Mouse (Mus musculus) left cerebral cortex, adult 8-10 months (tissue): ENCODE measurements around the gene Smad3. TPM values are rescaled to one million over a fixed set of nuclear protein-coding genes. Genes with fewer than 3 reads are reported as not detected.
A peak's percentile ranks its signal among the peaks of the same experiment; 100 is the strongest.

ENCODE experiments used
- DNase-seq, 2 experiments: peaks; one replicate each; pipeline ENCODE4 v3.0.0; 2022; ENCODE audit warnings: low spot score in 2 of 2
- total RNA-seq, 4 experiments: library from RNA; stranded (reverse); gene quantifications; 2 replicates each; pipeline ENCODE4 v1.2.4; 2022

Smad3 gene
- total RNA-seq, 4 experiments from 2014 or later, result 52.3 to 57.3 (median 56.8) TPM

DNA sequence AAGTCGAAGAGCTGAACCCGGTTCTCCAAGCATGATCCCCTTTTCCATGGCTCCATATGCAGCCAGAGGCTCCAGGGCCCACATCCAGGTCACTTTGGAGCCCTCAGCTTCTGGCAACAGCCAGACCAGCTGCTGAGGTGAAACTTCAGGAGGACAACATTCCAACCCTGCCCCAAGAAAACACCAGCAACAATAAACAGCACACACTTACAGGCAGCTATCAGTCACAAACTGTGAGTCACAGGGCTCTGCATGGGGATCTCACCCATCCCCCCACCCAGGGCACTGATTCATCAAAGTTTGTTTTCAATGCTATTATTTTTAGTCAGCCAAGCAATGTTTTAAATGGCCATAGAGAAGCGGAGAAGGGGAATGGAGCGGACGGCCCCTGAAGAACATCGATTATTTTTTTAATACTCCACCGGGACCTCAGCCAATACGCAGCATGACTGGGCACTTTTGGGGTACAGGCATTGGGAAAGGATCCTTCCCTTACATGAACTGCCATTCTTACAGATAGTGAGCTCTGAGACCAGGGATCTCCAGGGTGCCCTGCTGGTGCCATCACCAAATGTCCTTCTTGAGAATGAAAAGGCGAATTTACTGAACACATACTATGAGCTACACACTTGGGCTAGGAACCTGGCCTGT, 10.0 kb downstream of the Smad3 start:
- no peak for DNase-seq

DNA sequence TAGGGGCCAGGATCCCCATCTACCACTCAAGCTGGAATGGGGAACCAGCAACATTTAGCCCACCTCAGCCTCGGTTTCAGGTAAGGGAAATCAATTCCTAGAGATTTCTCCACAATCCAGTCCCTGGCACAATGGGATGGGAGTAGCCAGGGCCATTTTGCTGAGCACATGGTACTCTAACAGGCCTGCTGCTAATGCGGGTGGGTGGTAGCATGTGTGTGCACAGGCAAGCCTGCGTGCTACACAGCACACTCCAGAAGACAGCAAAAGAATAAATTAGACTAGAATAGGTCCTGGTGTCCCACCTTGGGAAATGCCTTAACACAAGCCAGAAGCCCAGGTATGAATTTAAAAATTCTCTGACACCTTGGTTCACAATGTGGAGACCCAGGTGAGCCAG, 10.8 kb downstream of the Smad3 start:
- no peak for DNase-seq

DNA sequence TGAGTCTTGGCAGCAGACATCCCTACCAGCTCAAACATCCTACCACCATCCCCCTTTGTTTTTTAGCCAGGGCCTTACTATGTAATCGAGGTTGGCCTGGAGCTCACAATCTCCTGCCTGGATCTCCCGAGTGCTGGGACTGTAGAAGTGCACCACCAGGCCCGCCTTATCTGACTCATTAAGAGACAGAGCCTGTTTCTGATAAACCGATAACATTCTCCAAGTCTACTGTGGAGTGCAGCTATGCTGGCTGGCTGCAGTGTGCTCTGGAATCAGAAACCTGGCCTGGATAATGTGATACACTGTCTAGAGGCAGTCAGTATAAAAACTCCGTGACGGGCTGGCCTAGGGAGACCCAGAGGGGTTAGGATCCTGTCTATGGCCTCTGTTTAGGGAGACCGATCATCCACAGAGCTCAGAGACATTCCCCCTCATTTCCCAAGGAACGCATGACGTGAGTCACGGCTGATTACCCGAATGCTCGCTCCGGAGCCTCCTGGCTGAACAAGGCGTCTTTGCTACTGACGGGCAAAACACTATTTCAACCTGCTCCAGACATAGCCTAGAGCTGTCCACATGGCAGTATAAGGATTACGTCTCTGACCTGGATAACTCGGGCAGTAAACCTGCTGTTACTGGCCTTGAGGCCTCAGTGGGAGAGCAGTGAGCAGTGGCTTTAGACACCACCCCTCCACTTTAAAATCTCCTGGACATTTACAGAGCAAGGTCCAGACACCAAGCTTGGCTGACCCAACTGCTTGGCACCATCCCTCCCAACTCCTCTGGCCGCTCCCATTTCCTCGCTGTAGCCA, 11.8 kb downstream of the Smad3 start:
- no peak for DNase-seq

DNA sequence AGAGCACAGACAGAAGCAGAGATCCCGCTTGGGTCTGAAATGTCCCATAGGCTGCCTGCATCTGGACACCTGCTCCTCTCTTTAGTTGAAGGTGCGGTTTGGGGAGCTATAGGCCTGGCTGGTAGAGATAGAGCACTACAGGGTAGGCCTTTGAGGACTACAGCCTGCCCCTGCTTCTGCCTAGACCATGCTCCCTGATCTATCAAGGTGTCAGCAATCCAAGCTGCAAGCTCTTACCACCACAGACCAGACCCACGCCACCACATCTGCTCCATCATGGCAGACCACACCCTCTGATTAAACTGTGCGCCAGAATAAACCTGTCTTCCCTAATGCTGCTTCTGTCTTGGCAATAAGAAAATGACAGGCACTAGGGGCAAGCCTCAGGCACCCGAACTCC, 13.2 kb downstream of the Smad3 start:
- DNase-seq, result no peak

DNA sequence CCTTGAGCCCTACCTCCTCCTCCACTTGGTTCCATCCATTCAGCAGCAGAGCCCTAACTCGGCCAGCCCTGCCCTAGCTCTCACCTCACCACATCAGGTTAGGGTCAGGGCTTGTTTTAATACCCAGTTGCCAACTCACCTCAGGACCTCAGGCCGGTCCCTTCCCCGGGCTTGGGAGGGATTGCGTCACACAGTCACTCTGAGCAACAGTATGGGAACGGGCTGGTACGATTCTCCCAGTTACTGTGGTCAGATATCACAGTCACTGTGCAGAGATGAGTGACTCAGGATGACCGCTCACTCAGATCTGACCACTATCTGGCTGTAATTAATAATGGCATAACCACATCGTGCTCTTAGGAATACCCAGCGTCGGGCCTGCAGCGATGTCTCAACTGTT, 14.0 kb downstream of the Smad3 start:
- DNase-seq, result peak in 1 of 2 experiments; percentile 9

DNA sequence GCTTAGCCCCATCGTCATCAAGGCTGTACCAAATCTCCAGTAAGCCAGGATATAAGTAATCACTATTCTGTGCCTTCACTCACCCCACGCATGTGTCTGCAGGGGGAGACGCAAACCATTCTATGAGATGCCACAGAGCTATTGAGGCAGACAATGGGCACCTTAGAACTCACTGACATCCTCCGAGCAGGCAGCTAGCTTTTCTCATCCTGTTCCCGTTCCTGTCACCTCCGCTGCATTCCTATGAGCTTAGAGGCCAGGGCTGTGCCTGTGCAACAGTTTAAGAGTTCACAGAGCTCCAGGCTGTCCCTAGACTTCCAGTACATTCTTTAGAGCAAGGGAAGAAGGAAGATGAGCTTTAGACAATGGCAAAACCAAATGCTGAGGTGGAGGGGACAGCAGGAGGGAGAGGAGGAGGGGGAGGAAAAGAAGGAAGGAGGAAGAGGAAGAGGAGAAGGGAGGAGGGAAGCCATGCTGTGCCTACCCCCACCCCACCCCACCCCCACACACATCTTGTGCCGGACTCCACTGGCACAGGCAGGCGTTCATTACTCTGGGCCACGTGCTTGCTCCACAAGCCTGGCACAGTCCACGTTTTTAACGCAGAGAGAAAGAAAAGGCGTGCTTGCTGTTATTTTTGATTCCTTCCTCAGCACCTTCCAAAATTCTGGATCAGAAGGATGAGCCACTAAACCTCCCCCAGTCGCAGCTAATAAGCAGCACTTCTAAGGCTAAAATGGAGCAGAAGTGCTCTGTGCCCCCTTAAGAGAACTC, 14.7 kb downstream of the Smad3 start:
- DNase-seq, result peak in 1 of 2 experiments; percentile 65

DNA sequence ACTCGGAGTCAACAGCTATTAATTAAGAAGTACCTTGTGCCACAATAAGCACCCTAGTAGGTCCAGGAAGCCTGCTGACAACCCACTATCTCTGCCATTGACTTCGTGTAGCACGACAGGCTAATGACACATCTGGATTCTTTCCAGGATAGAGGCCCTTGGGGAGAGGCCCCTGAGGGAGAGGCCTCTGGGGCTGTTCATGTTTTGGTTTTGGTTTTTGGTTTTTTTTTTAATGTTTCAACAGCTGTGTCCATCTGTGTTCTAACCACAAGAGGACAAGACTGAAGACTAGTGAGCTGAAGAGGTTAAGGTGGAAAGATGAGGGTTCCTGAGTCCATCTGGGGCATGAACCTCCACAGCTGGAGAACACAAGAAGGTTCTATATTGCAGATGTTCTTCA, 15.5 kb downstream of the Smad3 start:
- DNase-seq, result no peak

DNA sequence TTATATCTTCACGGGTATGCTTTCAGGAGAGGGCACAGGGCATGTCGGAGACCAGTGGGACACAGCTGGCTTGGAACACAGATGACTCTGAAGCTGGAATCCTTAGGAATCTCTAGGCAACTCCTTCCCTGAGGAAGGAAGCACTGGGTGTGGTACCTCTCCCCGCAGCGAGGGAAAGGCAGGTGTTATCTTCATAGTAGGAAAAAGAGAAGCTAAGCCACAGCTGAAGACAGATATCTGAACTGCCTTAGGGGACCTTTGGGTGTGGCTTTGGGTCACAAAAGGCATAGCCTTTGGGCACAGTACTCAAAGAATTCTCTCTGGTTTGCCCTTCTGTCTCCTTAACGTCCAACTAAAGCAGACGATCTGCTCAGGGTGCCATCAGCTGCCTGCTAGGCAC, 16.0 kb downstream of the Smad3 start:
- DNase-seq, result no peak

DNA sequence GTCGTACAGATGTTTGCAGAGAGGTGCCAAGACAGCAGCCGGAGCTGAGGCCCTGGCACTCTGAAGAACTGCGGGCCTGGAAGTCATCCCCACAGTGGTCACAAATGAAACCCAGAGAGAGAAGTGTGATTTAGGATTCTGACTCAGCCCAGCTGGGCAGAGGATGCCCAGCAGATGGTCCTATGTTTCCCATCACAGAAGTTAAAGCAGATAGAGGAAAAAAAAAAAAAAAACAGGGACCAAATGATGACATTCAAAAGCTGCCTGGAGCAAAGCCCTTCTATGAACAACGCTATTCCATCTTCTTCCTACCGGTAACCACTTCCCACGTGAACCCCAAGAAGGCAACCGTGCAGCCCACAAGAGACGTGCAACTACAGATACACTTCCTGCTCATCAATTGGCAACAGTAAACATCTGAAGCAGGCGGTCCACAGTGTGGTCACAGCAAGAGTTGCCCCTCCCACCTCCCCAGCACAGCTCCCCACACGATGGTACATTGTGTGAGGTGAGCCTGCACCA, 17.4 kb downstream of the Smad3 start:
- DNase-seq, result peak in 1 of 2 experiments; percentile 67

DNA sequence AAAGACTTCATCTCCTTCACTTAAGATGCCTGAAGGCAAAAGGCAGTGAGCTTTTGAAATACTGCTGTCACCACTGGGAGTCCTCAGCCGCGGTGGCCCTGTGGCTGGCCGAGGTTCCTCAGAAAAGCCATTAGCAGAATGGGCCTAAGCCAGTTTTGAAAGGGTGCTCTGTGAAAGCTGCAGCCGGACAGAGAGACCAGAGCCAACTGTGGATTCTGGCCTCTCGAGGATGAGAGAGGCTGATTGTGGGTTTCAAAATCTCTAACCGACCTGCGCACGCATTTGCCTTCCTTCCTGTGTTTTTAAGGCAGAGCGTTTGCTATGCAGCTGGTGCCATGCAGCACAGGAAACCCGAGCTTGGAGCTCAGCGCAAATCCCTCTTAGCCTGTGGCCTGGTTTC, 19.0 kb downstream of the Smad3 start:
- no peak for DNase-seq

DNA sequence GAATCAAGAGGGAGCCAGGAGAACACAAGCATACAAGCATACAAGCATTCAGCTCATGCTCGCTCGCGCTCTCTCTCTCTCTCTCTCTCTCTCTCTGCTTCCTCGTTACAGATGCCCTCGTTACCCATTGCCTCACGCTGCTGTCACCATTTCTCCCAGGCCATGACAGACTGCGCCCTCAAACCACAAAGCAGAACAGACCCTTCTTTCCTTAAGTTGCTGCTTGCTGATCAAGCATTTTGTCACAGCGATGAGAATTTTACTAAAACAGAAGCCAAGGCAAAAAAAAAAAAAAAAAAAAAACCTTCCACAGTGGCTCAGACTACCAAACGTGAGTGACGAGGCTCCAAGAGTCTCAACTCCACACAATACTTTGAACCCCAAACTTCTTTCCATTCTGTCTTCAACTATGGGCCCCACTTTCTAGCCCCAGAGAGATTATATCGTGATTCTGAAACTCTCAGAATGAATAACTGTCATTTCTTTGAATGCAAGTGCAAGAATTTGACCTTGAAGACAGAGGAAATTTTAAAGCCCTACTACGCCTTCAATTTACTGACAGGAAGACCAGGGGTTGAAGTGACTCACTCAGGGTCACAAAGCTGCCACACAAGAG, 19.6 kb downstream of the Smad3 start:
- DNase-seq, result no peak

DNA sequence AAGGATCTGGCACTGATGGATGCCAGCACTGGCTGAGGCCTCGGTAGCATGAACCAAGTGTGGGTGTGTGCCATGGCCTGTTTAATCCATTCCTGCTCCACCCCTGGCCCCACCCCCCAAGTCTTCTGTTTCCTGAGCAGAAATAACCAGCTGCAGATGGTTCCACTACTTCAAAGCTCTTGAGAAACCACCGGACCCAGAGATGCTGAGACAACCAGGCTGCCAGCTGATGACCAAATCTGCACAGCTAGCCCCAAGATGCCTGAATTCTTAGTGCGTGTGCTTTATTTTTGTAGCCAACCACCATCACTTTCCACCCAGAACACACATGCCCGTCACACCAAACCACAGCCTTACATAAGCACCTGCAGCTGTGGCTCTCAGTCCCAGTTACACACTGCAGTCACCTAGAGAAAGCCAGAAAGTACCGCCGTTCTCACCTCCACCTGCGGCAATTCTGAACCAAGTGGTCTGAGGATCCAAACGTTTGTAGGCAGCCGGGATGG, 20.3 kb downstream of the Smad3 start:
- peak in 1 of 2 experiments; percentile 53 for DNase-seq

DNA sequence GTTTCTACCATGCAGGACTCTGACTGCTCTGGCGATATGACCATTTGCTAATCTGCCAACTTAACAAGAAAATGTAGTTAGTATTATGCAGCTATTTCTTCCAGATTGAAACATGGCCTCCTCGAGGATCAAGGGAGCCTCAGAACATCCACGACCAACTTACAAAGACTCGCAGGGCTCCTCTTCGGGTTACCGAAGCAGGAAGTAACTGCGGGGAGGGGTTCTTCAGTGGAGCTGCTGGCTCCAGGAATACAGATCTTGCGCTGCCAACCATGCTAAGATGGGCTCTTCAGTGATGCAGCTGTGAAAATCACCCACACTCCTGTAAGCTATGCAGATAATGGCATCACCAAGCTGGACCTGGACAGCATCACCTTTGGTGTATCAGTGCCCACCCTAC, 23.5 kb downstream of the Smad3 start:
- DNase-seq, result no peak

DNA sequence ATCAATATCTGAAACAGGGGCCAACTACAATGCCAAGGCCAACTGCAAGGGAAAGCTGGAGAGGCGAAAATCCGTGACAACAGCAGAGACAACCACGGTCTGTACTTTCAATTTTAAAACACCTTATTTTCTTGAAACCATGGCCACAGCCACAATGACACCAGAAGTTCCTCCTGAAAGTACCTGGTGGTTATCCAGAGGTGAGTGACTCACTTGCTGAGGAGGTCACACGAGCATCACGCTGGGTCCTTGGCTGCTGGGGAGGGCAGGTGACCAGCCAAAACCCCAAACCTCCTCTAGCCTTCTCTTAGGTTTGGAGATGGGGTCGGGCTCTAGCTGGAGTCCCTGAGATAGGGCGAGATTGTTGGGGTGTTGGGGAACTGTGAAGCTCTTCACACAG, 25.1 kb downstream of the Smad3 start:
- no peak for DNase-seq

DNA sequence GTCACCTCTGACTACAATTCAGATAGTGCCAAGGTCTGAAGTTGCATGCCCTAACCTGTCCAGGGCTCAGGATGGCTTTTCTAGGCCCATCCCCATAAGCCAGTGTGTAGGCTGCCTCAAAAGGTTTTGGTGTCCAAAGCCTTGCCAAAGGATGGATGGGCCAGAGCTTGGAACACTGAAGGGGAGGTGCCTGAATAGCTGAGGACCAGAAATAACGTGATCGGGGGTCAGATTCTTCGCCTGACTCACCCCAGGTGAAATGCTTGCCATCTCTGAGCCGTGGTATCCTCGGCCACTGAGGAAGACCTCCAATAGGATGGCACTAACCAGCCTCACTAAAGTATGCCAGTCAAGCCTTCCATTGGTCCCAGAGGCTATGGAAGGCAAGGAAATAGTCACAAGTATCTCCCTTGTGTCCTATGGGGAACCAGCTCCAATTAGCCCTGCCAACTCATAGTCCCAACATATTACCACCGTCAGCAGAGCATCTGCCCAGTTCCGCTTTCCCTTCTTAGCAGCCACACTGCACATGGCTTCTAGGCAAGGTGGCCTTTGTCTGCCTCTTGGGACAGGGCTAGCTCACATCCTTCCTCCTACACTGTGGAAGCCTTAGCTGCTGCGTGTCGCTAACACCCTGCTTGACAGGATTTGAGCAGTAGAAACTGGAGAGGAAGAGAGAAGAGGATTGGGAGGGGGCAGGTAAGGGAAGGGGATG, 26.5 kb downstream of the Smad3 start:
- no peak for DNase-seq

DNA sequence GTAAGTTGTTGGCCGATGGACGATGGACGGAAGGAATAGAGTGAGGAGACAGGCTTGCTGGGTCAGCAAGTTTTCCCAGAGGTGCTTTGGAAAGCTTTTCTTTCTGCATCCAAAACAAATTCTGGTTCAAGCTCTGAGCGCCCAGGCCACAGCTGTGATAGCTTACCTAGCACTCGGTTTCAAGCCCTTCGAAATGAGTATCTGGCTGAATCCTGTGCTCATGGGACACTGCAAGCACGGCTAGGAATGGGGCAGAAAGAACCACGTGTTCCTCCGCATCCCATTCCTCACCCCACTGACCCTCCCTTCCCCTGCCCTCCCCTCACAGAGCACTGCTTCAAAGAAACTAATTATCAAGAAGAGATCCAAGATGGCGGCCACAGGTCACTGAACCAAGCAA, 28.8 kb downstream of the Smad3 start:
- no peak for DNase-seq

DNA sequence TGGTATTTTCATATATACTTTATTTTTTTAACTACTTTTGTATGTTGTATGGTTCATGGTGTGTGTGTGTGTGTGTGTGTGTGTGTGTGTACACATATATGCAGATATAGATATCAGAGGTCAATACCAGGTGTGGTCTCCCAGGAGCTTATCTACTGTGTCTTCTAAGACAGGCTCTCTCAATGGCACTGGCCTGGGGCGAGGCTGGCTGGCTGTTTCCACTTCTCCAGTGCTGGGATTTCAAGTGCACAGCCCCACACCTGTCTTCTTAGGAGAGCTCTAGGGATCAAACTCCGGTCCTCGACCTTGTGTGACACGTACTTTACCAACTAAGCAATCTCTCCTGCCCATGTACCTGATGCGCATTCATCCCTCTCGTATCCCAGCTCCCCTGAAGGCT, 30.7 kb downstream of the Smad3 start:
- no peak for DNase-seq

DNA sequence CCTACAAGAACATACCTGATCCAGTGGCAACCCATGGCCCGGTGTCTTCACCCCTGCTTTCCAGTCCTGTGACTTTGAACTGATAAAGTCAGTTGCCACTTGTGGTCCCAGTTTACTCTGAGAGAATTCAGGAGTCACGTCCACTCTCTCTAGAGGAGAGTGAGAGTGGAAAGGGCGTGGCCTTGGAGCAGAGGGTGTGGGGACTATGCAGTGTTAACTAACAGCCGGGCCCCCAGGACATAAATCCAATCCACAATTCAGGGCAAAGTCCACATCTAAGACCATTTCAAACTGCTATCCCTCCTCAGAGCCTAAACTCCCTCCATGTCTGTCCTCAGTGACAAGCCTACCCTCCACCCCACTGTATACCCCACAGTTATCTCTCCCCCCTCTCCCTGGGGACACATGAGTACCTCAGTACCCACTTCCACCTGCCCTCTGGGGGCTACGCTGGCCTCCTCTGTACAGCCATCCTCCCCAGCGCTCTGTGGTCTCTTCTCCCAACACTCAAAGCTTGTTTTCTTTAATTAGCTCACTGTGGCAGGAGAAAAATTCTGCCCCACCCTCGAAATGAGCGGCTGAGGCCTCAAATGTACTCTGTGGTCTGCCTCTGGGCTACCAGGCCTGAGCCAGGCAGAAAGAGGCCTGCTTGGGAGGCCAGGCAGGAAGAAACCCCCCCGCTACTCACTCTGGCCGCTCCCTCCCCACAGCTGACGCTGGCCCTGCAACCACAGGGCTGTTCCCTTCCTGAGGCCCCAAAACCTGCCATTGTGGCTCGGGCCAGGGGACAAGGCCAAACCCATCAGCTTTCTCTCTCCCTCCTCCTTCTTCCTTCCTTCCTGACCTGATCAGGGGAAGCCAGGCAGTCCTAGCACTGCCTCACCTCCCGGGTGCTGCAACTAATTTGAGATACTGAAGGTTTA, 31.4 kb downstream of the Smad3 start:
- no peak for DNase-seq

DNA sequence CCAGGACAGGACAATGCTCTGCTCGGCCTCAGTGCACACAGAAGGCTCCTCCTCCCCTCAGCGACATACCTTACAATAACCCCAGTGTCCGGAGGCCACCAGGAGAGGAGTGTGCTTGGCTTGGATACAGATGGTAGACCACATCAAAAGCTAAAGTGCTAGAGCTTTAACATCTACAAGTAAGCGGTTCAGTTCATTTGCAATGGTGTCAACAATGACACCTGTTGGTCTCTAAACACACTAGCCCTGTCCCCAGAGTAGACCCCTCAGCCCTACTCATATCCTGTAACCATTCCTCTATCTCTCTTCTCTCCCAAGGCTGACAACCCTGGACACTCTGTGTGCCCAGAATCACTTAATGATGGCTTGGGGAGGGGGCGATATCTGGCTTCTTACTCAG, 33.0 kb downstream of the Smad3 start:
- no peak for DNase-seq

DNA sequence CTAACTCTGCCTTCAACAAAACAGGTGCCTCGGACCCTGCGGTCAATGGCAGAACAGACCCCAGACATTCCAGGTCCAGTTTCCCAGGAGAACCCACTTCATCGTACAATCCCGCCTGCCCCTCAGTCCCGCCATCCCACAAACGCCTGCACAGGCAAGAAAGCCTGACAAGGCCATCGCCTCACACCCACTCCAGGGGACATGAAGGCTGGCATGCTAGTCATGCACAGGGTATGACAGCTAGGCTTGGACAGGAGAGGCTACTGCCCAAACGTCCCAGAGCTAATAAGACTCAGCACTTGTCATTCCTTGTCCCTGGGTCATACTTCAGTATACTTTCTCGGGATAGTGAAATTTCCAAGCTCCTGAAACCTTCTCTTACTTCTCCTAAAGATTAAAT, 34.9 kb downstream of the Smad3 start:
- no peak for DNase-seq
